Mouse (Mus musculus): Measurements from ENCODE around the gene C1qtnf1.

GRCm38 (mm10) chr11:118408051-118408740 is 19.8 kb upstream of the C1qtnf1 start:
- TF ChIP-seq HCFC1 (IDR thresholded peaks at IDR 0.05; ENCODE audit: borderline replicate concordance, insufficient read depth, low read length) (no peak), ZC3H11A (IDR thresholded peaks at IDR 0.05; ENCODE audit: borderline replicate concordance, low read depth, low read length) (no peak)
